Mouse (Mus musculus): ENCODE data around the gene 2410004B18Rik.

DNA sequence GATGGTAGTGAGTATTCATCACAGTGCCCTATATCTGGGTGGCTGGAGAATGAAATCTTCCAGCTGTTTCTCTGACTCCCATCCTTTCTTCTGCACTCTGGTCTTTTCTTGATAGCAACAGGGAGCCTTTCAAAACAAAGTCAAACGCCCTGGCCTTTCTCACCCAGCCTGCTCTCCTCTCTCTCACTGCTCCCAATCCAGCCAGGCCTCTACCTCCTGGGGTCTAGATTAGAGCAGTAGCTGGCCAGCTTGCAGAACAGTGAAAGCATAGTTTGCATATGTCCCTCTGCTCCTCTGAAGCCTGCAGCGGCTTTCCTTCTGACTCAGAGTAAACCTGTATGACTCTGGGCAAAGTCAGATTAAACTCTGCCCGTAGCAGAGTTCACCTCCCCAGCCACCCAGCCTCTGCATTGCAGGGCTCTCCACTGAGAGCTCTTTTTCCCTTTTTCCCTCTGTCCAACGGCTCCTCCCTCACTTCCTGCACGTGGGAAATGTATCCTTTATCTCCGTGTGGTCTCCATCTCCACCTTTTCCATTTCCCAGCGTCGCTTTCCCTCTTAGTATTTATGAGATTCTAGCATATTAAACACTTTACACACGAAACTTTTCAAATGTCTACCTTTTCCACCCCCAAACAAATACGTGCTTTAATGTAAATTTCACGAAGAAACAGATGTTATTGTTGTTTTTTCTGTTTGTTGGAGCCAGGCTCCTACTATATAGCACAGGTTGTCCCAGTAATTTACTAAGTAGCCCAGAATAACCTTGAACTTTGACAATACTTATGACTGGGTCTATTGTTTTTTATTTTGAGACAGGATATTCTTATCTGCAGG, 15.6 kb upstream of the 2410004B18Rik start, which contains the start of gene Bcl10:
- TF ChIP-seq CTCF (IDR thresholded peaks at IDR 0.05; ENCODE audit: low read depth, low read length) (no peak), POLR2A (IDR thresholded peaks at IDR 0.05; ENCODE audit: extremely low read depth, insufficient read depth, low read length) (no peak)
